Mouse (Mus musculus): ENCODE measurements around the gene Rpl41.

DNA sequence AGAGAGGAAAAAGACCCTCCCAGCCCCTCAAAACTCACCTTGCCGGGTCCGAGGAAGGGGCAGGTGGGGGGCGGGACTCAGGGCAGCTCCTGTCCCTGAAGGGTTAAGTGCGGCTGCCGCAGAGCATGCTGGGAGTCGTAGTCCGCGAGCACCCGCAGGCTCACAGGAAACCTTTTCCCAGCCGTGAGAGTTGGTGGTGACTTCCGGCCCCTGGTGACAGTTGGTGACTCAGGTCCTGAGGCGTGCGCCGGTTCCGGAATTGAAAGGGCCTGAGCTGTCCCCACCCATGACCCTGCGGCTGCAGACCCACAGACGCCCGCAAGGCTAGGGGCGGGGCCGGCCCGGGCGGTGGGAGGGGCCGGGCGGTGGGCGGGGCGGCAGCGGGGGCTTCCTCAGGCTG, 50.5 kb downstream of the Rpl41 start, which contains the start of gene Myl6b:
- peak; percentile 46; the same call in 1 of the 2 replicates for TF ChIP-seq POLR2A (IDR thresholded peaks at IDR 0.05; ENCODE audit: control insufficient read depth, extremely low read depth, insufficient read depth, low read length, poor library complexity)
- 0 out of 2 replicates have a peak, but pooled peaks have one; percentile 43 for TF ChIP-seq CTCF (IDR thresholded peaks at IDR 0.05; ENCODE audit: borderline replicate concordance, control insufficient read depth, extremely low read depth, insufficient read depth, low read length, poor library complexity)

Measured in thymus, adult 2 months (tissue).